Mouse (Mus musculus) liver, embryonic 14.5 days (tissue): ENCODE results near the gene Maml3.

Experiments used
- CTCF ChIP-seq: IDR thresholded peaks from 2 replicates; pipeline ENCODE4 v1.5.1; 2016; ENCODE audit warnings: antibody characterized with exemption, low read depth, control low read depth
- EP300 ChIP-seq: IDR thresholded peaks from 2 replicates; pipeline ENCODE4 v1.6.1; 2016; ENCODE audit warnings: antibody characterized with exemption, low read depth

DNA sequence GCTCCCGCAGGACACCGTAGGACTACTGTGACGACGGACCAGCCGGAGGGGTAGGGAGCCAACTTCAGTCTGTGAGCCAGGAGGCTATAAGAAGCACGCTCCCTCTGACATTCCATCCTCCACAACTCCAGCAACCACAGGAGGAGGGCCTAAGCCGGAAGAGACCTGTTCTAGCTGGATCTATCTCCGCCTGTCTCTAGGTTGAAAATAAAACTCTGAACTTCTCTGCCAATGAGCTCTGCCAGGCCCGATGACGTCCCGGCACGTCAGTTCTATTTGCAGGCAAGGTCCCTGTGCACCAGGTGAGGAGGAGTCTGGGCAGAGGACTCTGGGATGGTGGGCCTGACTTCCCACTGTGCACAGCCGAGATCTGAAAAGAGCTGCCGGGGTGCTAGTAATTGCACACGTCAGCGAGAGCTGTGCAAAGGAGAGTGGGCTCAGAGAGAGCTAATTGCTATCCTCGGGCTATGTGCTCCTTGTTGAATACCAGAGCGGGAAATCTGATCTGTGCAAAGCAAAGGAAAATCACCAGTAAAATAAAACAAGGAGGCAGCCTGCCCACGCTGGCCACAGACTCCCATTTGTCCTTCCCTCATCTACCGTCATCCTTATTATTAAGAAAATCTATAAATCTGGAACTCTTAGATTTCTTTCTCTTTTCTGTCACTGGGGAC is 58.7 kb downstream of the Maml3 start:
- no peak for TF ChIP-seq CTCF
- no peak for TF ChIP-seq EP300
